Comparison of ENCODE assay signal across 8 mouse cellular contexts in genomic region chr6:72677079-72677478, GRCm38 (mm10).
DNase-seq lines count a peak whose midpoint lies in the region; ATAC-seq and TF ChIP-seq lines count a peak whose summit lies in the region.

No protein-coding gene starts in this region.

- H3K27me3 ChIP-seq in heart, embryonic 10.5 days (ENCODE audit: insufficient read depth, poor library complexity, severe bottlenecking) = no peaks in the 10 kb centered on the region
- no peaks in the 10 kb centered on the region for H3K27me3 ChIP-seq in ES-Bruce4 (ENCODE audit: control insufficient read depth, insufficient read depth, low read length, poor library complexity, severe bottlenecking)
- peaks cover 27% of the 10 kb centered on the region for H3K27me3 ChIP-seq in hindbrain, embryonic 13.5 days
- H3K27me3 ChIP-seq in midbrain, embryonic 12.5 days = peaks cover 16% of the 10 kb centered on the region

- no peaks in the 10 kb centered on the region for H3K36me3 ChIP-seq in heart, embryonic 10.5 days
- no peaks in the 10 kb centered on the region for H3K36me3 ChIP-seq in ES-Bruce4 (ENCODE audit: control insufficient read depth, insufficient read depth, low read length, poor library complexity, severe bottlenecking)
- H3K36me3 ChIP-seq in hindbrain, embryonic 13.5 days = no peaks in the 10 kb centered on the region
- no peaks in the 10 kb centered on the region for H3K36me3 ChIP-seq in midbrain, embryonic 12.5 days

- no peak for DNase-seq in heart, embryonic 10.5 days (ENCODE audit: low spot score)
- DNase-seq in heart, postnatal 36 days = no peak
- no peak for DNase-seq in retina, embryonic 14.5 days (ENCODE audit: low spot score)
- DNase-seq in left cerebral cortex, postnatal 25 days (ENCODE audit: low spot score in 2 of 2) = no peak
- DNase-seq in right cerebral cortex, postnatal 36 days (ENCODE audit: low spot score in 2 of 2) = no peak

- TF ChIP-seq POLR2A in ES-Bruce4 (IDR thresholded peaks at IDR 0.05; ENCODE audit: insufficient read depth, low read length) = no peak

- H3K4me2 ChIP-seq in hindbrain, embryonic 13.5 days = peak overlapping the region; percentile 43
- peak overlapping the region; percentile 52 for H3K4me2 ChIP-seq in midbrain, embryonic 12.5 days (replicated peaks)

- 0 out of 2 replicates have a peak, but pooled peaks have one; percentile 3 for ATAC-seq in hindbrain, embryonic 13.5 days (ENCODE audit: low FRiP score)
- peak; percentile 17; the same call in 1 of the 2 replicates for ATAC-seq in midbrain, embryonic 12.5 days (ENCODE audit: low FRiP score, low read depth)

- H3K9me3 ChIP-seq in heart, embryonic 10.5 days = no peaks in the 10 kb centered on the region
- no peaks in the 10 kb centered on the region for H3K9me3 ChIP-seq in ES-Bruce4 (replicated peaks; ENCODE audit: control insufficient read depth, insufficient read depth, low read length, poor library complexity, severe bottlenecking)
- no peaks in the 10 kb centered on the region for H3K9me3 ChIP-seq in hindbrain, embryonic 13.5 days
- H3K9me3 ChIP-seq in midbrain, embryonic 12.5 days = no peaks in the 10 kb centered on the region

- WGBS in heart, embryonic 10.5 days = 18% methylated on average over 10 of the region's 10 CpGs
- WGBS in hindbrain, embryonic 13.5 days = 8% methylated on average over 10 of the region's 10 CpGs
- WGBS in midbrain, embryonic 12.5 days = 1% methylated on average over 10 of the region's 10 CpGs

- H3K4me3 ChIP-seq in heart, embryonic 10.5 days = peak overlapping the region; percentile 36
- H3K4me3 ChIP-seq in ES-Bruce4 (ENCODE audit: low read depth, low read length) = peak overlapping the region; percentile 12; the same call in 1 of the 2 replicates
- peak overlapping the region; percentile 19 for H3K4me3 ChIP-seq in hindbrain, embryonic 13.5 days
- H3K4me3 ChIP-seq in midbrain, embryonic 12.5 days = peak overlapping the region; percentile 27

- peak overlapping the region; percentile 35; the same call in 1 of the 2 replicates for H3K9ac ChIP-seq in ES-Bruce4 (ENCODE audit: low read depth, poor library complexity, severe bottlenecking)
- H3K9ac ChIP-seq in hindbrain, embryonic 13.5 days = 0 out of 2 replicates have a peak overlapping the region, but pooled peaks have one; percentile 30
- H3K9ac ChIP-seq in midbrain, embryonic 12.5 days (replicated peaks) = peak overlapping the region; percentile 58

- TF ChIP-seq CTCF in ES-Bruce4 (IDR thresholded peaks at IDR 0.05; ENCODE audit: low read depth, low read length) = no peak

- no peak for TF ChIP-seq EP300 in ES-Bruce4 (IDR thresholded peaks at IDR 0.05; ENCODE audit: insufficient read depth, low read depth, low read length)

- intact Hi-C loops in heart, postnatal 36 days (cut with DNase I) = loop anchor here (2.0 kb wide), 1 partner anchor 112 kb away; the partner anchor contains the start of gene Tcf7l1
- intact Hi-C loops in left cerebral cortex, postnatal 25 days (cut with DNase I) = no loop called here

- peaks cover 65% of the 10 kb centered on the region for H3K4me1 ChIP-seq in heart, embryonic 10.5 days
- peaks cover 5% of the 10 kb centered on the region for H3K4me1 ChIP-seq in ES-Bruce4 (ENCODE audit: control insufficient read depth, insufficient read depth, low read length)
- peaks cover 41% of the 10 kb centered on the region for H3K4me1 ChIP-seq in hindbrain, embryonic 13.5 days (replicated peaks)
- H3K4me1 ChIP-seq in midbrain, embryonic 12.5 days = peaks cover 51% of the 10 kb centered on the region

- H3K27ac ChIP-seq in heart, embryonic 10.5 days = peak overlapping the region; percentile 84
- peak overlapping the region; percentile 62 for H3K27ac ChIP-seq in ES-Bruce4 (ENCODE audit: insufficient read depth, low read length)
- peak overlapping the region; percentile 49; the same call in 1 of the 2 replicates for H3K27ac ChIP-seq in hindbrain, embryonic 13.5 days
- H3K27ac ChIP-seq in midbrain, embryonic 12.5 days (replicated peaks) = peak overlapping the region; percentile 82
